In the genomic region with DNA sequence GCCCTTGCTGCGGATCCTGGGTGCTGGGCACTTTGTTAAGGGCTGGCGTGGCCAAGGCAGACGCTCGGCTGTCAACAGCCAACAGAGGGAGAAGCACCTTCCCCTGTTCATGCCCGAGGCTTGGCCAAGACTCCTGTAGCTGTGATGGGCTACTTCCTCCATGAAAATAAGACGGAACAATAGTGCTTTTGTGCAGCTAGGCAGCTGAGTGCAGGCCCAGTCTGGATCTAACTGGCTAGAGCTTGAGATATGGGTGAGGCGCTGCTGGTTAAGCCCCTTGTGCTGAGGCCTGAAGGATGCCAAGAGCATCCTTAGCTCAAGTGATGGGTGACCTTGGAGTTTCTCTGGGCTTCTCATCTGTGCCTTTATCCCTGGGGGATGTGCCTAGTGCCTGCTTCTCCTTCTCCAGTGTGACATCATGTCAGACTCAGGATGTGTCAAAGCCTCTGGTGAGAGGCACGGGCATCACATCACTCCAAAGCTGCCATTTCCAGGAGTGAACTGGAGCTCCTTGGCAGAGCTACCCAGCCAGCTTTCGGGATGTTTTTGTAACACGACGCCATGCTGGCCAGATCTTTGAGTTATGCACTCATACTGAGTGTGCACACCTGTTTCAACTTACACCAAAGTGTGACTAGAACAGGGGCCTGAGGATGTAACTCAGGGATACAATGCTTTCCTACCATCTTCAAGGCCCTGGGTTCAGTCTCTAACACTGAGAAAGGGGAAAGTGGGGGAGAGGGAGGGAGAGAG, we compare ENCODE assay signal across 19 mouse cellular contexts.
DNase-seq lines count a peak whose midpoint lies in the region; ATAC-seq lines count a peak whose summit lies in the region.
"Had no signal": no experiment of that assay in that cellular context is flagged by ENCODE, and none has a peak within 500 bp of the region (broad histone marks: within the 10 kb centered on the region; RNA-seq: fewer than 3 reads in every experiment).

No protein-coding gene starts in this region.

- H3K4me3 ChIP-seq in heart, embryonic 10.5 days = no peak overlapping the region
- no peak overlapping the region for H3K4me3 ChIP-seq in neural tube, embryonic 15.5 days (replicated peaks)
- H3K4me3 ChIP-seq in embryonic facial prominence, embryonic 10.5 days = no peak overlapping the region
- H3K4me3 ChIP-seq in limb, embryonic 13.5 days = no peak overlapping the region
- H3K4me3 ChIP-seq: forebrain, embryonic 13.5 days; neural tube, embryonic 12.5 days had no signal

- H3K4me1 ChIP-seq in heart, embryonic 10.5 days = peaks cover 12% of the 10 kb centered on the region; the same call in 1 of the 2 replicates
- no peaks in the 10 kb centered on the region for H3K4me1 ChIP-seq in neural tube, embryonic 15.5 days
- H3K4me1 ChIP-seq in embryonic facial prominence, embryonic 10.5 days = peaks cover 15% of the 10 kb centered on the region
- peaks cover 11% of the 10 kb centered on the region for H3K4me1 ChIP-seq in limb, embryonic 13.5 days
- H3K4me1 ChIP-seq: forebrain, embryonic 13.5 days had no signal

- DNase-seq in heart, embryonic 10.5 days (ENCODE audit: low spot score) = no peak
- no peak for DNase-seq in heart, postnatal 14 days
- DNase-seq in neural tube, embryonic 10.5 days (ENCODE audit: extremely low spot score, low spot score) = peak; percentile 39
- DNase-seq in embryonic facial prominence, embryonic 10.5 days (ENCODE audit: low spot score) = peak; percentile 57
- no peak for DNase-seq in left cerebral cortex, adult 18-20 months (ENCODE audit: low spot score in 2 of 2)
- no peak for DNase-seq in layer of hippocampus, postnatal 36 days
- DNase-seq: adrenal gland, adult 2 months; B cell, adult 2 months; cerebellum, postnatal 36 days; gastrocnemius, postnatal 14 days; kidney, postnatal 10 days; lung, postnatal 10 days; midbrain, embryonic 14.5 days; right cerebral cortex, adult 18-20 months had no signal

- H3K9ac ChIP-seq in neural tube, embryonic 15.5 days (replicated peaks) = no peak overlapping the region
- no peak overlapping the region for H3K9ac ChIP-seq in limb, embryonic 13.5 days
- H3K9ac ChIP-seq: forebrain, embryonic 13.5 days; neural tube, embryonic 12.5 days had no signal

- H3K9me3 ChIP-seq in heart, embryonic 10.5 days = no peaks in the 10 kb centered on the region
- no peaks in the 10 kb centered on the region for H3K9me3 ChIP-seq in neural tube, embryonic 15.5 days (replicated peaks)
- no peaks in the 10 kb centered on the region for H3K9me3 ChIP-seq in embryonic facial prominence, embryonic 10.5 days
- 0 out of 2 replicates have a peak, but pooled peaks cover 3% of the 10 kb centered on the region for H3K9me3 ChIP-seq in limb, embryonic 13.5 days
- H3K9me3 ChIP-seq: neural tube, embryonic 12.5 days had no signal

- no peak overlapping the region for H3K4me2 ChIP-seq in neural tube, embryonic 15.5 days
- H3K4me2 ChIP-seq in limb, embryonic 13.5 days (replicated peaks) = no peak overlapping the region
- H3K4me2 ChIP-seq: forebrain, embryonic 13.5 days; liver, embryonic 11.5 days; neural tube, embryonic 12.5 days had no signal

- intact Hi-C loops in heart, postnatal 14 days (cut with DNase I) = no loop called here

- no peak for ATAC-seq in neural tube, embryonic 15.5 days (ENCODE audit: low FRiP score)
- ATAC-seq in limb, embryonic 13.5 days (ENCODE audit: low FRiP score, low read depth) = peak; percentile 28; the same call in 1 of the 2 replicates
- ATAC-seq: forebrain, embryonic 13.5 days had no signal

- WGBS in heart, embryonic 10.5 days = 58% methylated on average over 11 of the region's 11 CpGs
- WGBS in neural tube, embryonic 15.5 days = 74% methylated on average over 11 of the region's 11 CpGs
- 39% methylated on average over 11 of the region's 11 CpGs for WGBS in embryonic facial prominence, embryonic 10.5 days
- WGBS in limb, embryonic 13.5 days = 45% methylated on average over 11 of the region's 11 CpGs

- peak overlapping the region; percentile 52; the same call in 1 of the 2 replicates for H3K27ac ChIP-seq in heart, embryonic 10.5 days
- no peak overlapping the region for H3K27ac ChIP-seq in neural tube, embryonic 15.5 days (replicated peaks)
- peak overlapping the region; percentile 62 for H3K27ac ChIP-seq in embryonic facial prominence, embryonic 10.5 days (replicated peaks)
- H3K27ac ChIP-seq in limb, embryonic 13.5 days = no peak overlapping the region
- H3K27ac ChIP-seq: forebrain, embryonic 13.5 days; neural tube, embryonic 12.5 days had no signal

- peaks cover 14% of the 10 kb centered on the region for H3K27me3 ChIP-seq in heart, embryonic 10.5 days (ENCODE audit: insufficient read depth, poor library complexity, severe bottlenecking)
- H3K27me3 ChIP-seq in neural tube, embryonic 15.5 days (replicated peaks) = no peaks in the 10 kb centered on the region
- H3K27me3 ChIP-seq in embryonic facial prominence, embryonic 10.5 days (replicated peaks; ENCODE audit: low read depth, poor library complexity, severe bottlenecking) = peaks cover 10% of the 10 kb centered on the region; the same call in 1 of the 2 replicates
- H3K27me3 ChIP-seq in limb, embryonic 13.5 days = peaks cover 18% of the 10 kb centered on the region
- H3K27me3 ChIP-seq: forebrain, embryonic 13.5 days; neural tube, embryonic 12.5 days had no signal

- no peaks in the 10 kb centered on the region for H3K36me3 ChIP-seq in heart, embryonic 10.5 days
- no peaks in the 10 kb centered on the region for H3K36me3 ChIP-seq in neural tube, embryonic 15.5 days
- no peaks in the 10 kb centered on the region for H3K36me3 ChIP-seq in embryonic facial prominence, embryonic 10.5 days (replicated peaks)
- no peaks in the 10 kb centered on the region for H3K36me3 ChIP-seq in limb, embryonic 13.5 days
- H3K36me3 ChIP-seq: neural tube, embryonic 12.5 days had no signal

Comparison
In these comparisons a context has a peak if more than half of its experiments do, and no peak if none do; other contexts are left out.
1. DNase-seq: peak in neural tube, embryonic 10.5 days (single experiment) and embryonic facial prominence, embryonic 10.5 days (single experiment); none in heart, embryonic 10.5 days (single experiment), heart, postnatal 14 days (0 of 2), left cerebral cortex, adult 18-20 months (0 of 2) and layer of hippocampus, postnatal 36 days (0 of 2).
2. H3K27ac ChIP-seq: peak in heart, embryonic 10.5 days (single experiment) and embryonic facial prominence, embryonic 10.5 days (single experiment); none in neural tube, embryonic 15.5 days (single experiment) and limb, embryonic 13.5 days (single experiment).